Mouse (Mus musculus): ENCODE data around the gene Map4k3. TPM values are rescaled to one million over a fixed set of nuclear protein-coding genes. Genes with fewer than 3 reads are reported as not detected.

The Map4k3 gene
- polyA plus RNA-seq, 1 experiment = not detected

GRCm38 (mm10) chr17:80574471-80574965, 153.8 kb downstream of the Map4k3 start:
- TF ChIP-seq GATA1 (IDR thresholded peaks at IDR 0.05; ENCODE audit: low read length) = no peak

GRCm38 (mm10) chr17:80572187-80572935, 155.9 kb downstream of the Map4k3 start:
- TF ChIP-seq GATA1 (IDR thresholded peaks at IDR 0.05; ENCODE audit: low read length) = no peak

- no peak for TF ChIP-seq GATA1 (IDR thresholded peaks at IDR 0.05; ENCODE audit: low read length)
Observed at GRCm38 (mm10) chr17:80571460-80571859, 156.8 kb downstream of the Map4k3 start.

DNA sequence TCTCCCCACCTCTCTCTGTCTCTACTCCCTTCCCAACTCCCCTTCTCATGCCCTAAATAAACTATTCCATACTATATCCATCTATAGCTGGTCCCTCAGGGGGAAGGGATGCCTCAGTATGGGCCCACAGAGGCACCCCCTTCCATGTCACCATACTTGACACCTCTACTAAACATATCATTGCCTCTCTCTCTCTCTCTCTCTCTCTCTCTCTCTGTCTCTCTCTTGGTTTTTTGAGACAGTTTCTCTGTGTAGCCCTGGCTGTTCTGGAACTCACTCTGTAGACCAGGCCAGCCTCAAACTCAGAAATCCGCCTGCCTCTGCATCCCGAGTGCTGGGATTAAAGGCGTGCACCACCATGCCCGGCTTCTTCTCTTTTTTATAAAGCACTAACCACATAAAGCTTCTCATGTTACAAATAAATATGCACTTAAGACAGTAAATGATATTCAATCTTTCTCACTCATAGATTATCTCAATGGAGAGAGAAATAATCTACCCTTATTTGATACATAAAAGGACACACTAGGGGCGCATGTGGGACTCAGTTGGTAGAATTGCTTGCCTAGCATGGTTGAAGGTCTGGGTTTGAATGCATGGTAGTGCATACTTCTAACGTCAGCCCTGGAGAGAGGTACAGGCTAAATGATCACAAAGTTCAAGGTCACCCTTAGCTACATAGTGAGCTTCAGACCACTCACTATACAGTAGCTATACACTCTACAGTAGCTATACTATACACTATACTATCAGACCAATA, 159.3 kb downstream of the Map4k3 start:
- no peak for TF ChIP-seq GATA1 (IDR thresholded peaks at IDR 0.05; ENCODE audit: low read length)

- TF ChIP-seq GATA1 (IDR thresholded peaks at IDR 0.05; ENCODE audit: low read length) = no peak
Observed at GRCm38 (mm10) chr17:80568441-80568840, 159.8 kb downstream of the Map4k3 start.

GRCm38 (mm10) chr17:80564611-80564924, 163.7 kb downstream of the Map4k3 start:
- TF ChIP-seq GATA1 (IDR thresholded peaks at IDR 0.05; ENCODE audit: low read length) = no peak

DNA sequence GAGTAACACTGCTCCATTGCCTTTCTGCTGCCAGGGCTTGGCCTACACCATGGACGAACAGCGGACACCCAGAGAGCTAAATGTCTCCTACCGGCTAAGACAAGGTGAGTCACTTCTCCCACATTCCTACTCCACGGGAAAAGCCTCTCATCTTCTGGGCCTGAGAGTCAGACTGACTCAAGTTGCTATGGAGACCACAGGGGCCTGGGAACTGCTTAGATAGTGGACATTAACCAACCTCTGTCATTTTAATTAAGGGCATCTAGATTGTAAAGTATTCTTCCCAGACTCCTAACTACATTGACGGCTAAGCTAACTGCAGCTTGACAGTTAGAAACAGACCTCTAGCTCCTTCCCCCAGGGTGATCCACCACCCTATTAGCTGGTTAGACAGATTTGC, 165.5 kb downstream of the Map4k3 start:
- no peak for TF ChIP-seq GATA1 (IDR thresholded peaks at IDR 0.05; ENCODE audit: low read length)

GRCm38 (mm10) chr17:80560669-80561401, 167.4 kb downstream of the Map4k3 start:
- no peak for TF ChIP-seq GATA1 (IDR thresholded peaks at IDR 0.05; ENCODE audit: low read length)

- no peak for TF ChIP-seq GATA1 (IDR thresholded peaks at IDR 0.05; ENCODE audit: low read length)
Observed at GRCm38 (mm10) chr17:80559745-80560144, 168.5 kb downstream of the Map4k3 start.

GRCm38 (mm10) chr17:80559050-80559449, 169.2 kb downstream of the Map4k3 start:
- no peak for TF ChIP-seq GATA1 (IDR thresholded peaks at IDR 0.05; ENCODE audit: low read length)

DNA sequence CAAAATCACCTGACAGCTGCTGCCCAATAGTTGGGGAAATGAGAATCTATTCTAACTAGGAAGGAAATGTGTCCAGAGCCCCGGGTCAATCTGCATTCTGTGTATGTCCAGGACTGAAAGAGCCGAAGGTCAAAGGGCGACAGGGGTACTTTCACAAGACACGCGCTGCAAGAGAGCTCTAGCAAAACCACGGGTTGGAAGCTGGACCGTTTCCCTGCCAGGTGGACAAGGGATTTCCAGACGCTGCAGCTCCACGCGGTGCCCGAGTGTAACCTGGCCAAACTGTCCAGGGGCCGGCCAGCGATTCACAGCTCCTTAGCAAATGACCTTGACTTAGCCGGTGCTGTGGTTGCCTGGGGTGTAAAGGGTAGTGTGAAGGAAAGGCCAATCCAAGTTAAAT, 169.7 kb downstream of the Map4k3 start:
- no peak for TF ChIP-seq GATA1 (IDR thresholded peaks at IDR 0.05; ENCODE audit: low read length)

GRCm38 (mm10) chr17:80557461-80557860, 170.8 kb downstream of the Map4k3 start:
- no peak for TF ChIP-seq GATA1 (IDR thresholded peaks at IDR 0.05; ENCODE audit: low read length)

GRCm38 (mm10) chr17:80553318-80554270, 174.7 kb downstream of the Map4k3 start:
- no peak for TF ChIP-seq GATA1 (IDR thresholded peaks at IDR 0.05; ENCODE audit: low read length)

DNA sequence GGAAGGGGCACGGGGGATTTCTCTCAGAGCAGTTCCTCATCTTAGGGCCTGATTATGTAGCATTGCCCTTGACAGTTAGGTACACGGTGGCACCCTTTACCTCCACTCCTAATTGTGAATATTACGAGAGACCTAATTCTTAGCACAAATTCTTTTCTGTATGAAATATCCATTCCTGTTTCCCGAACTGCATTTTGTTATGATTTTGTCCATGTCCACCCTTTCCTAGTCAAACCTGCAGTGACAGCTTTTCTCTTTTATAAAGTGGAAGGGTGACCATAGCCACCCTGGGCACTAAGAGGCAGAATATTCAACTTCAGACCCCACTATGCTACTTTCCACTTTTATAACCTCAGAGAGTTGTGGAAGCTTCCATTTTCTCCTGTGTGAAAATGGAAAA, 175.6 kb downstream of the Map4k3 start:
- no peak for TF ChIP-seq GATA1 (IDR thresholded peaks at IDR 0.05; ENCODE audit: low read length)

- TF ChIP-seq GATA1 (IDR thresholded peaks at IDR 0.05; ENCODE audit: low read length) = no peak
Observed at GRCm38 (mm10) chr17:80550981-80551380, 177.3 kb downstream of the Map4k3 start.
